Mouse (Mus musculus): ENCODE measurements around the gene Arhgef28. TPM values are rescaled to one million over a fixed set of nuclear protein-coding genes. Genes with fewer than 3 reads are reported as not detected.
A peak's percentile ranks its signal among the peaks of the same experiment; 100 is the strongest.
"Not testable (repeated sequence)": the region's sequence is repeated elsewhere in the genome, so short reads cannot be mapped to it uniquely, and the experiment has no call there.

Arhgef28 gene
- polyA plus RNA-seq, 2 experiments: 0.11 to 0.52 TPM

GRCm38 (mm10) chr13:98025706-98026504 lies 180.3 kb downstream of the Arhgef28 start:
- DNase-seq (ENCODE audit: low read depth in 3 of 3, low spot score in 3 of 3) (no peak), ATAC-seq (ENCODE audit: insufficient read depth) (no peak)
- Histone ChIP-seq H3K4me3 (ENCODE audit: insufficient read depth in 1 of 2, low read depth in 2 of 2, low read length in 2 of 2) (no peak overlapping the region), H3K9ac (replicated peaks) (no peak overlapping the region), H3K4me1 (replicated peaks; ENCODE audit: control insufficient read depth in 2 of 2, insufficient read depth in 2 of 2, low read length in 1 of 2) (no peaks in the 10 kb centered on the region), H3K27me3 (ENCODE audit: control insufficient read depth, insufficient read depth, low read length) (no peaks in the 10 kb centered on the region), H3K4me2 (ENCODE audit: low read depth) (no peak overlapping the region), H3K9me3 (ENCODE audit: control insufficient read depth, low read length) (no peaks in the 10 kb centered on the region), H3K36me3 (replicated peaks; ENCODE audit: control insufficient read depth, insufficient read depth, low read depth) (no peaks in the 10 kb centered on the region), H3K27ac (no peak overlapping the region)
- TF ChIP-seq EP300 (IDR thresholded peaks at IDR 0.05; ENCODE audit: low read depth) (no peak), CTCF (IDR thresholded peaks at IDR 0.05; ENCODE audit: low read depth) (no peak)
- 67% methylated on average over 26 of the region's 26 CpGs for WGBS (ENCODE audit: insufficient replicate concordance)

GRCm38 (mm10) chr13:98025162-98025561 lies 181.1 kb downstream of the Arhgef28 start:
- Histone ChIP-seq H3K27ac (no peak overlapping the region), H3K4me3 (ENCODE audit: insufficient read depth in 1 of 2, low read depth in 2 of 2, low read length in 2 of 2) (no peak overlapping the region), H3K36me3 (replicated peaks; ENCODE audit: control insufficient read depth, insufficient read depth, low read depth) (no peaks in the 10 kb centered on the region), H3K4me2 (ENCODE audit: low read depth) (no peak overlapping the region), H3K9me3 (ENCODE audit: control insufficient read depth, low read length) (no peaks in the 10 kb centered on the region), H3K27me3 (ENCODE audit: control insufficient read depth, insufficient read depth, low read length) (no peaks in the 10 kb centered on the region), H3K9ac (replicated peaks) (no peak overlapping the region), H3K4me1 (replicated peaks; ENCODE audit: control insufficient read depth in 2 of 2, insufficient read depth in 2 of 2, low read length in 1 of 2) (no peaks in the 10 kb centered on the region)
- peak; percentile 69 for TF ChIP-seq CTCF (IDR thresholded peaks at IDR 0.05; ENCODE audit: low read depth)
- TF ChIP-seq EP300 (IDR thresholded peaks at IDR 0.05; ENCODE audit: low read depth): no peak
- WGBS (ENCODE audit: insufficient replicate concordance): 68% methylated on average over 7 of the region's 7 CpGs
- ATAC-seq (ENCODE audit: insufficient read depth) (no peak), DNase-seq (ENCODE audit: low read depth in 3 of 3, low spot score in 3 of 3) (no peak)

- no peaks in the 10 kb centered on the region for H3K27me3 ChIP-seq (ENCODE audit: control insufficient read depth, insufficient read depth, low read length)
- H3K4me2 ChIP-seq (ENCODE audit: low read depth): no peak overlapping the region
- no peak overlapping the region for H3K9ac ChIP-seq (replicated peaks)
- 71% methylated on average over 12 of the region's 12 CpGs for WGBS (ENCODE audit: insufficient replicate concordance)
- H3K4me3 ChIP-seq (ENCODE audit: insufficient read depth in 1 of 2, low read depth in 2 of 2, low read length in 2 of 2): no peak overlapping the region
- no peak for TF ChIP-seq CTCF (IDR thresholded peaks at IDR 0.05; ENCODE audit: low read depth)
- no peak for TF ChIP-seq EP300 (IDR thresholded peaks at IDR 0.05; ENCODE audit: low read depth)
- H3K4me1 ChIP-seq (replicated peaks; ENCODE audit: control insufficient read depth in 2 of 2, insufficient read depth in 2 of 2, low read length in 1 of 2): no peaks in the 10 kb centered on the region
- ATAC-seq (ENCODE audit: insufficient read depth) (no peak), DNase-seq (ENCODE audit: low read depth in 3 of 3, low spot score in 3 of 3) (no peak)
- H3K9me3 ChIP-seq (ENCODE audit: control insufficient read depth, low read length): no peaks in the 10 kb centered on the region
- no peak overlapping the region for H3K27ac ChIP-seq
- no peaks in the 10 kb centered on the region for H3K36me3 ChIP-seq (replicated peaks; ENCODE audit: control insufficient read depth, insufficient read depth, low read depth)
Measured at GRCm38 (mm10) chr13:98024680-98025079, 181.6 kb downstream of the Arhgef28 start.

GRCm38 (mm10) chr13:98021906-98022305 lies 184.3 kb downstream of the Arhgef28 start:
- WGBS (ENCODE audit: insufficient replicate concordance): 46% methylated on average over 4 of the region's 4 CpGs
- Histone ChIP-seq H3K9ac (replicated peaks) (no peak overlapping the region), H3K4me3 (ENCODE audit: insufficient read depth in 1 of 2, low read depth in 2 of 2, low read length in 2 of 2) (no peak overlapping the region), H3K4me1 (replicated peaks; ENCODE audit: control insufficient read depth in 2 of 2, insufficient read depth in 2 of 2, low read length in 1 of 2) (no peaks in the 10 kb centered on the region), H3K4me2 (ENCODE audit: low read depth) (no peak overlapping the region), H3K9me3 (ENCODE audit: control insufficient read depth, low read length) (no peaks in the 10 kb centered on the region), H3K27ac (no peak overlapping the region), H3K27me3 (ENCODE audit: control insufficient read depth, insufficient read depth, low read length) (no peaks in the 10 kb centered on the region), H3K36me3 (replicated peaks; ENCODE audit: control insufficient read depth, insufficient read depth, low read depth) (no peaks in the 10 kb centered on the region)
- no peak for TF ChIP-seq CTCF (IDR thresholded peaks at IDR 0.05; ENCODE audit: low read depth)
- TF ChIP-seq EP300 (IDR thresholded peaks at IDR 0.05; ENCODE audit: low read depth): no peak
- DNase-seq (ENCODE audit: low read depth in 3 of 3, low spot score in 3 of 3): no peak
- no peak for ATAC-seq (ENCODE audit: insufficient read depth)

- H3K4me1 ChIP-seq (replicated peaks; ENCODE audit: control insufficient read depth in 2 of 2, insufficient read depth in 2 of 2, low read length in 1 of 2); H3K27ac ChIP-seq; H3K9ac ChIP-seq (replicated peaks); H3K4me3 ChIP-seq (ENCODE audit: insufficient read depth in 1 of 2, low read depth in 2 of 2, low read length in 2 of 2); H3K9me3 ChIP-seq (ENCODE audit: control insufficient read depth, low read length); ATAC-seq (ENCODE audit: insufficient read depth); H3K4me2 ChIP-seq (ENCODE audit: low read depth); H3K36me3 ChIP-seq (replicated peaks; ENCODE audit: control insufficient read depth, insufficient read depth, low read depth); DNase-seq (ENCODE audit: low read depth in 3 of 3, low spot score in 3 of 3): not testable (repeated sequence)
- 71% methylated on average over 8 of the region's 8 CpGs for WGBS (ENCODE audit: insufficient replicate concordance)
- peaks cover 10% of the 10 kb centered on the region for H3K27me3 ChIP-seq (ENCODE audit: control insufficient read depth, insufficient read depth, low read length)
Measured at GRCm38 (mm10) chr13:98018837-98019236, 187.4 kb downstream of the Arhgef28 start.

Measured in liver, embryonic 14.5 days (tissue).